Mouse (Mus musculus) forebrain, embryonic 14.5 days (tissue): Measurements from ENCODE around the gene Pdzk1ip1. TPM values are rescaled to one million over a fixed set of nuclear protein-coding genes. Genes with fewer than 3 reads are reported as not detected.

Experiments used
- ATAC-seq: fragments of 200-750 bp; cut with Nextera tagmentation; 2 replicates; pipeline ENCODE4 v1.8.0; 2017; ENCODE audit warnings: mild to moderate bottlenecking, moderate library complexity
- DNase-seq: peaks from one replicate; pipeline ENCODE4 v3.0.0-alpha.2; 2015; ENCODE audit warnings: low spot score
- H3K27ac ChIP-seq: fragments of 300-500 bp; sonication (generic); 2 replicates; pipeline ENCODE4 v1.5.1; 2014; ENCODE audit warnings: low read depth, mild to moderate bottlenecking, control low read depth, low read length, moderate library complexity
- H3K27me3 ChIP-seq: fragments of 300-500 bp; sonication (generic); replicated peaks from 2 replicates; pipeline ENCODE4 v1.6.1; 2014; ENCODE audit warnings: low read length, control low read depth, mixed read lengths; ENCODE audit not compliant: control insufficient read depth, insufficient read depth
- H3K36me3 ChIP-seq: fragments of 300-500 bp; sonication (generic); 2 replicates; pipeline ENCODE4 v1.6.1; 2014; ENCODE audit warnings: low read length, control low read depth; ENCODE audit not compliant: control insufficient read depth, insufficient read depth
- H3K4me1 ChIP-seq: fragments of 300-500 bp; sonication (generic); 2 replicates; pipeline ENCODE4 v1.6.1; 2014; ENCODE audit warnings: antibody characterized with exemption, low read length, control low read depth; ENCODE audit not compliant: control insufficient read depth, insufficient read depth
- H3K4me2 ChIP-seq: fragments of 300-500 bp; sonication (generic); 2 replicates; pipeline ENCODE4 v1.6.1; 2014; ENCODE audit warnings: mild to moderate bottlenecking, control low read depth, low read length
- H3K4me3 ChIP-seq: fragments of 300-500 bp; sonication (generic); 2 replicates; pipeline ENCODE4 v1.5.1; 2014; ENCODE audit warnings: low read depth, low read length, control low read depth
- H3K9ac ChIP-seq: fragments of 300-500 bp; sonication (generic); 2 replicates; pipeline ENCODE4 v1.6.1; 2014; ENCODE audit warnings: mild to moderate bottlenecking, low read length, control low read depth, moderate library complexity
- H3K9me3 ChIP-seq: fragments of 300-500 bp; sonication (generic); replicated peaks from 2 replicates; pipeline ENCODE4 v1.6.1; 2016; ENCODE audit warnings: low read length, control low read depth, mixed read lengths; ENCODE audit not compliant: control insufficient read depth
- WGBS: fragments of 180-500 bp; shearing (Covaris S2); extraction: QIAGEN DNeasy Blood & Tissue Kit; methylation state at CpG from one replicate; pipeline ENCODE4 v1.1.7; 2014; 5-methylcytosine and 5-hydroxymethylcytosine counted together
- polyA plus RNA-seq: library from polyadenylated mRNA; unstranded; fragments of >200 nt; fragmentation: Nextera tagmentation; extraction: Ambion mirVana; gene quantifications from 2 replicates; pipeline ENCODE4 v1.2.1, GENCODE M21; 2014

Pdzk1ip1 gene
- 0.65 and 0.70 TPM in 2 replicates for polyA plus RNA-seq

- Histone ChIP-seq H3K9ac (no peak within 1 kb of the TSS), H3K27ac (no peak within 1 kb of the TSS), H3K27me3 (0 out of 2 replicates have a peak, but pooled peaks cover 4% of the 10 kb centered on the region), H3K4me1 (no peaks in the 10 kb centered on the region), H3K36me3 (no peaks in the 10 kb centered on the region), H3K9me3 (no peaks in the 10 kb centered on the region), H3K4me2 (no peak within 1 kb of the TSS), H3K4me3 (no peak within 1 kb of the TSS)
- WGBS: 25% methylated on average over 11 of the region's 11 CpGs
- ATAC-seq (no peak), DNase-seq (no peak)
Observed at GRCm38 (mm10) chr4:115088611-115089338, at the start of gene Pdzk1ip1. Gene Pdzk1ip1 (plus strand): TSS chr4:115088708.

- H3K9me3 ChIP-seq: no peaks in the 10 kb centered on the region
- H3K27ac ChIP-seq: no peak overlapping the region
- H3K4me1 ChIP-seq: no peaks in the 10 kb centered on the region
- no peak for DNase-seq
- H3K27me3 ChIP-seq: peaks cover 7% of the 10 kb centered on the region
- H3K4me3 ChIP-seq: no peak overlapping the region
- no peak overlapping the region for H3K4me2 ChIP-seq
- ATAC-seq: no peak
- H3K9ac ChIP-seq: no peak overlapping the region
- WGBS: 79% methylated on average over 3 of the region's 3 CpGs
- peaks cover 17% of the 10 kb centered on the region for H3K36me3 ChIP-seq
Observed at GRCm38 (mm10) chr4:115045621-115046020, 42.9 kb upstream of the Pdzk1ip1 start.

DNA sequence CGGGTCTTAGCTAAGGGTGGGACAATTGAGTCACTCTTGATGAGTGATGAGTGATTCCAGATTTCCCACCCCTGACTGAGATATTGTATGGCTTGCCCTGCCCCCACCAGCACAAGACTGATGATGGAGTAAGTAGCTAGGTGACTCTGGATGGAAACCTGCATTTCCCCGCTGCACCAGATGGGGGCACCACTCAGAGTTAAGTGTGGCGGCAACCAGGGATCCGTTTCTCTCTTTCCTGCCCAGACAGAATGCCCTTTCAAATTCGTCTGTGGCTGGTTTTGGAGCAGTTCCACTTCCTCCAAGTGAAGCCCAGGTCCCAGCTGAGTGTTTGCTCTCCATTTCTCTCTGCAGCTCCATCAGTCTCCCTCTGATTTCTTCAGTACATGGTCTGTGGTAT, 40.8 kb upstream of the Pdzk1ip1 start:
- DNase-seq (no peak), ATAC-seq (no peak)
- H3K4me3 ChIP-seq: no peak overlapping the region
- H3K4me2 ChIP-seq: no peak overlapping the region
- H3K9ac ChIP-seq: no peak overlapping the region
- peaks cover 25% of the 10 kb centered on the region for H3K27me3 ChIP-seq
- no peaks in the 10 kb centered on the region for H3K9me3 ChIP-seq
- H3K4me1 ChIP-seq: peaks cover 4% of the 10 kb centered on the region; the same call in 1 of the 2 replicates
- 5% methylated on average over 5 of the region's 5 CpGs for WGBS
- H3K36me3 ChIP-seq: no peaks in the 10 kb centered on the region
- H3K27ac ChIP-seq: no peak overlapping the region

DNA sequence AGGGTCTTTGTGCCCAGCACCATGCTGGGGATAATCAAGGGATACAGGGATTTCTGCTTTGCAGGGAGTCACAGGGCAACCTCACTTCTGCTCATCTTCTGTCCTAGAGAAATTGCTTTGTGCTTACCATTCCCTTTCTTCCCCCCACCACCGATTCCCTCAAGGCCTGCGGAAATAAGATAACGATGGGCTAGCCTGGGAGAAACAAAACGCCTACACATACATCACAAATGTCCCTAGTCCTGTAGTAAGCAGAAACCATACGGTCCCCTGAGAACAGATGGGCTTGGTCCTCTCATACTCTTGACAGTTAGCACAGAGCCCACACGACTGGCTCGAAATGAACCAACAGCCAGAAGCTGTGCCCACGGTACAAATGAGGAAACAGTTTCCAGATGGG, 40.3 kb upstream of the Pdzk1ip1 start:
- H3K4me2 ChIP-seq: no peak overlapping the region
- H3K9me3 ChIP-seq: no peaks in the 10 kb centered on the region
- no peaks in the 10 kb centered on the region for H3K36me3 ChIP-seq
- no peak for ATAC-seq
- H3K4me3 ChIP-seq: no peak overlapping the region
- WGBS: 71% methylated on average over 8 of the region's 8 CpGs
- H3K27ac ChIP-seq: no peak overlapping the region
- peaks cover 28% of the 10 kb centered on the region for H3K27me3 ChIP-seq
- no peak overlapping the region for H3K9ac ChIP-seq
- DNase-seq: no peak
- peaks cover 4% of the 10 kb centered on the region; the same call in 1 of the 2 replicates for H3K4me1 ChIP-seq

- no peak overlapping the region for H3K4me2 ChIP-seq
- H3K4me3 ChIP-seq: no peak overlapping the region
- no peaks in the 10 kb centered on the region for H3K9me3 ChIP-seq
- WGBS: 72% methylated on average over 5 of the region's 5 CpGs
- peaks cover 4% of the 10 kb centered on the region; the same call in 1 of the 2 replicates for H3K4me1 ChIP-seq
- no peak for DNase-seq
- H3K9ac ChIP-seq: no peak overlapping the region
- ATAC-seq: no peak
- no peak overlapping the region for H3K27ac ChIP-seq
- no peaks in the 10 kb centered on the region for H3K36me3 ChIP-seq
- H3K27me3 ChIP-seq: peaks cover 52% of the 10 kb centered on the region
Observed at GRCm38 (mm10) chr4:115051245-115051644, 37.3 kb upstream of the Pdzk1ip1 start.

- DNase-seq (no peak), ATAC-seq (peak; percentile 33; the same call in 1 of the 2 replicates)
- no peaks in the 10 kb centered on the region for H3K9me3 ChIP-seq
- H3K4me1 ChIP-seq: peaks cover 7% of the 10 kb centered on the region
- H3K27ac ChIP-seq: no peak overlapping the region
- H3K27me3 ChIP-seq: peaks cover 62% of the 10 kb centered on the region
- H3K9ac ChIP-seq: 0 out of 2 replicates have a peak overlapping the region, but pooled peaks have one; percentile 18
- H3K36me3 ChIP-seq: no peaks in the 10 kb centered on the region
- peak overlapping the region; percentile 15; the same call in 1 of the 2 replicates for H3K4me3 ChIP-seq
- WGBS: under 1% methylated on average over 36 of the region's 36 CpGs
- H3K4me2 ChIP-seq: peak overlapping the region; percentile 30
Observed at GRCm38 (mm10) chr4:115052343-115053005, 36.0 kb upstream of the Pdzk1ip1 start.

GRCm38 (mm10) chr4:115055044-115055443, 33.5 kb upstream of the Pdzk1ip1 start:
- WGBS: 7% methylated on average over 2 of the region's 2 CpGs
- ATAC-seq: no peak
- no peak for DNase-seq
- no peaks in the 10 kb centered on the region for H3K9me3 ChIP-seq
- H3K9ac ChIP-seq: no peak overlapping the region
- H3K4me1 ChIP-seq: peaks cover 7% of the 10 kb centered on the region
- no peak overlapping the region for H3K4me2 ChIP-seq
- no peak overlapping the region for H3K4me3 ChIP-seq
- H3K27me3 ChIP-seq: peaks cover 81% of the 10 kb centered on the region
- H3K36me3 ChIP-seq: no peaks in the 10 kb centered on the region
- no peak overlapping the region for H3K27ac ChIP-seq

- H3K4me1 ChIP-seq: peaks cover 7% of the 10 kb centered on the region
- no peaks in the 10 kb centered on the region for H3K36me3 ChIP-seq
- no peak overlapping the region for H3K4me3 ChIP-seq
- H3K27ac ChIP-seq: no peak overlapping the region
- WGBS: 15% methylated on average over 3 of the region's 3 CpGs
- ATAC-seq (no peak), DNase-seq (no peak)
- no peaks in the 10 kb centered on the region for H3K9me3 ChIP-seq
- H3K9ac ChIP-seq: no peak overlapping the region
- H3K27me3 ChIP-seq: peaks cover 84% of the 10 kb centered on the region
- H3K4me2 ChIP-seq: no peak overlapping the region
Observed at GRCm38 (mm10) chr4:115055691-115056090, 32.8 kb upstream of the Pdzk1ip1 start.
